In the genomic region with DNA sequence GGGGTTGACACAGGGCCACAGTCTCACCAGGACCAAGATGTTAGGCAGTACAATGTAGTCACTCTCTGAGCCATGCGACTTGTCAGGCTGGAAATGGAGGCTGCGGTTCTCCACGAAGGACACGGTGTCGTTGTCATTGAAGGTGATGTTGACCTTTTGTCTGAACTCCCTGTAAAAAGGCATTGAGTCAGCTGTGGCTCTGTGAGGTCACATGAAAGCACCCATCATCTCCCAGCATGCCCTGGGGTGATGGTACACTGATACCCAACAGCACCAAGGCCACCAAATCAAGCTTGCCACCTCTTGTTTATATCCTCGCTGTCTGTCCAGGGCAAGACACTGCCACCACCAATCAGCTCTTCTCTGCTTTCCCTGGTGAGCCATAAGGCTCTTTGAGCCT, we compare ENCODE assay signal across 20 mouse cellular contexts. TPM values are rescaled to one million over a fixed set of nuclear protein-coding genes. Genes with fewer than 3 reads are reported as not detected.
DNase-seq lines count a peak whose midpoint lies in the region; TF ChIP-seq lines count a peak whose summit lies in the region.
"Had no signal": no experiment of that assay in that cellular context is flagged by ENCODE, and none has a peak within 500 bp of the region (broad histone marks: within the 10 kb centered on the region; RNA-seq: fewer than 3 reads in every experiment).

No protein-coding gene starts in this region.

- H3K27me3 ChIP-seq in testis, adult 2 months (ENCODE audit: control insufficient read depth, insufficient read depth, low read length): no peaks in the 10 kb centered on the region
- H3K27me3 ChIP-seq: CH12.LX; embryonic facial prominence, embryonic 12.5 days; forebrain, embryonic 13.5 days; forebrain, embryonic 15.5 days; Patski had no signal

- peak; percentile 71 for DNase-seq in adrenal gland, adult 2 months
- DNase-seq in adrenal gland, adult 18-20 months (ENCODE audit: low spot score in 2 of 2): no peak
- DNase-seq in adrenal gland, postnatal 36 days: peak; percentile 44 to 65
- DNase-seq in adrenal gland, postnatal 4 days (ENCODE audit: low spot score in 2 of 2): no peak
- DNase-seq in testis, postnatal 14 days (ENCODE audit: low spot score): no peak
- DNase-seq: adrenal gland, adult 8-10 months; B cell, adult 2 months; cerebellum, adult 11-12 months; cerebellum, adult 2 months; cerebellum, adult 9-10 months; cerebellum, postnatal 10 days; cerebellum, postnatal 25 days; forebrain, postnatal 0 days had no signal

- no peaks in the 10 kb centered on the region for H3K36me3 ChIP-seq in testis, adult 2 months (ENCODE audit: control insufficient read depth, insufficient read depth, low read length)

- no peak for TF ChIP-seq CTCF in testis, adult 2 months (IDR thresholded peaks at IDR 0.05; ENCODE audit: control insufficient read depth, insufficient read depth, insufficient replicate concordance, low read depth, low read length)

- H3K4me1 ChIP-seq in testis, adult 2 months (ENCODE audit: control insufficient read depth, insufficient read depth, low read length): peaks cover 12% of the 10 kb centered on the region
- H3K4me1 ChIP-seq: forebrain, embryonic 15.5 days had no signal

- peak; percentile 39; the same call in 1 of the 2 replicates for TF ChIP-seq POLR2A in testis, adult 2 months (IDR thresholded peaks at IDR 0.05; ENCODE audit: control insufficient read depth, low read depth, low read length)

- H3K4me3 ChIP-seq in testis, adult 2 months (ENCODE audit: control insufficient read depth, low read depth, low read length): peak overlapping the region; percentile 85
- H3K4me3 ChIP-seq: embryonic facial prominence, embryonic 10.5 days; embryonic facial prominence, embryonic 12.5 days; forebrain, embryonic 13.5 days; forebrain, embryonic 15.5 days had no signal

- peak overlapping the region; percentile 51; the same call in 1 of the 2 replicates for H3K27ac ChIP-seq in testis, adult 2 months (ENCODE audit: control insufficient read depth, insufficient read depth, low read depth, low read length)
- H3K27ac ChIP-seq: embryonic facial prominence, embryonic 10.5 days; embryonic facial prominence, embryonic 12.5 days; forebrain, embryonic 13.5 days; forebrain, embryonic 15.5 days had no signal

RNA-seq across cellular contexts. Expression of a gene that starts 37.8 kb away (rescaled TPM):
- 1,000 to 10,000 TPM; 2,436 to 2,553 TPM for total RNA-seq in adrenal gland, adult 2 months (2021)
- 2,348 and 2,822 TPM in 2 replicates for polyA plus RNA-seq in adrenal gland, adult 2 months (2012; rRNA removed)
- total RNA-seq in adrenal gland, adult 18-20 months (2021): 1,000 to 10,000 TPM; 2,973 to 3,724 TPM
- total RNA-seq in adrenal gland, postnatal 36 days (2021): 1,000 to 10,000 TPM; 1,867 to 4,652 TPM
- 100 to 1,000 TPM; 582 to 655 TPM for total RNA-seq in adrenal gland, postnatal 4 days (2021)
- 172 and 188 TPM in 2 replicates for polyA plus RNA-seq in testis, adult 2 months (2012; rRNA removed)

Comparison
In these comparisons a context has a peak if more than half of its experiments do, and no peak if none do; other contexts are left out.
1. DNase-seq: peak in adrenal gland, adult 2 months (single experiment) and adrenal gland, postnatal 36 days (2 of 2); none in adrenal gland, adult 18-20 months (0 of 2), adrenal gland, postnatal 4 days (0 of 2) and testis, postnatal 14 days (single experiment).